Mouse (Mus musculus) monocyte, adult 5-6 weeks (primary cell): ENCODE results near the gene Dlk2. TPM values are rescaled to one million over a fixed set of nuclear protein-coding genes. Genes with fewer than 3 reads are reported as not detected.

Experiments used
- ATAC-seq: fragments of 153-309, 156-312 bp; replicated peaks from 2 replicates; pipeline ENCODE4 v1.8.0; 2017; ENCODE audit warnings: mild to moderate bottlenecking; ENCODE audit not compliant: low TSS enrichment, insufficient number of reproducible peaks, severe bottlenecking, poor library complexity, low FRiP score
- total RNA-seq: library from RNA; stranded (forward); fragments of 200-1000, 200-491, 200-594 nt; gene quantifications from 3 replicates; pipeline ENCODE4 v1.2.3, GENCODE M21; 2017

Dlk2 gene
- total RNA-seq, 1 experiment from 2014 or later = not detected

DNA sequence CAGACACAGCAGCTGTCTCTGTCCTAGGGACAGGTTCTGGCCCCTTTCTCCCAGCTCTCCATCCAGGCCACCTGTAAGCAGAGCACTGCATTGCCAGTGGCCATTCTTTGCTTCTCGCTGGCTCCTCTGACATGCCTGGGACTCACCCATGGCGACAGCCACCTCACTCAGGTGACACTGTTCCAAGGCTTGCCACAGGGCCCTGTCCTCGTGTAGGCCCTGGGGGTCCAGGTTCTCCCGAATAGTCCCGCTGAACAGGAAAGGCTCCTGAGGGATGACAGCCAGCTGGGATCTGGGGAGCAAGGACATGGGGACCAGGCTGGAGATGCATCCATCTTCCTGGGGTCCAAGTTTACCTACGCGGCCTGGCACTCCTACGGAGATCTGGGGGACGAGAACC, 7.0 kb downstream of the Dlk2 start:
- no peak for ATAC-seq

DNA sequence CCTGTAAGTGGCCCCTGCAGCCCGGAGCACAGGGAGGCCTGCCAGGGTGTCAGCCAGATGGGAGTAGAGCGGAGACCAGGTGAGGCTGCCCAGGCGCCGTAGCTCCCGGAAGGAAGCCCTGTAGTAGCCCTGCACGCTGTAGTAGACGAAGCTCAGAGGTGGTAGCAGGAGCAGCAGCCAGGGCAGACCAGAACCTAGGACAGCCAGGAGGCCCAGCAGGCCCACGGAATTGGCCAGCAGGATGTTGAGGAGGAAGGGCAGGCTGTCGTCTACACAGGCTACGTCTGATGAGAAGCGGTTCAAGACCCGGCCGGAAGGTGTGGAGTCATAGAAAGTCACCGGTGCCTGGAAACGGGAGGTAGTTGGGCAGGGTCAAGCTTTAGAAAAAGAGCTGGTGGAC, 9.7 kb downstream of the Dlk2 start:
- ATAC-seq = no peak

GRCm38 (mm10) chr17:46309835-46310234, 12.6 kb downstream of the Dlk2 start:
- no peak for ATAC-seq

- no peak for ATAC-seq
Observed at GRCm38 (mm10) chr17:46310515-46310914, 13.3 kb downstream of the Dlk2 start.

- no peak for ATAC-seq
Observed at GRCm38 (mm10) chr17:46313135-46313715, 16.0 kb downstream of the Dlk2 start.

- ATAC-seq = no peak
Observed at GRCm38 (mm10) chr17:46315813-46316212, 18.6 kb downstream of the Dlk2 start.

GRCm38 (mm10) chr17:46320492-46320891, 23.3 kb downstream of the Dlk2 start:
- ATAC-seq = no peak

DNA sequence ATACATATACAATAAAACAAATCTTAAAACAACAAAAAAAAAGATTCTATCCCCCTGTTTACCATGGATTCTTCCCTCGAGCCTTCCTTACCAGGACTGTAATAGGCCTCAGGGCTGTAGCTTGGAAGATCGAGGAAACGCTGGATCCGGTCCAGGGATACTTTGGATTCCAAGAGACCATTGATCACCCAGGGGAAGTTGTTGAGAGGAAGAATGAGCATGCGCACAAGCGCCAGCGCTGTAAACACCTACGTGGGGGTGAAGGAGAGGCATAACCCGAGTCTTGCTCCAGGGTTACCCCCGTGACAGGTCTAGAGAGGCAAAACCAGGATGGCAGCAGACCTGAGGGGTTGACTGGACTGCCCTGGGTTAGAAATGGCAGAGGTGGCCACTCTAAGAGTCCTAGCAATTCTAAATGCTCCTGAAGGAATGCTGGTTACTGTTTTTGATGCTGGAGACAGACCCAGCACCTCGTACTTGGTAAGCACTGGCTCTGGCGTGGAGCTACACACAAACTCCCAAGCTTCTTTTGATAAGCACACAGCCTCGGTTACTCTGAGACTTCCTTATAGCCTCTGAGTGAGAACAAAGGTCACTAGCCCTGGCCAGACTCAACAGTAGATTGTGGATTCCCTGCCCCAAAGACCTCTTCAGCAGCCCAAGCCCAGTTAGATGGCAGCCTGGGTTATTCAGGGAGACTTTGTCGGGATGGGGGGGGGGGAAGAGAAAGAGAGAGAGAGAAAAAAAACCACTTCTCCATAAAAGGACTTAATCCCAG, 25.0 kb downstream of the Dlk2 start:
- no peak for ATAC-seq

DNA sequence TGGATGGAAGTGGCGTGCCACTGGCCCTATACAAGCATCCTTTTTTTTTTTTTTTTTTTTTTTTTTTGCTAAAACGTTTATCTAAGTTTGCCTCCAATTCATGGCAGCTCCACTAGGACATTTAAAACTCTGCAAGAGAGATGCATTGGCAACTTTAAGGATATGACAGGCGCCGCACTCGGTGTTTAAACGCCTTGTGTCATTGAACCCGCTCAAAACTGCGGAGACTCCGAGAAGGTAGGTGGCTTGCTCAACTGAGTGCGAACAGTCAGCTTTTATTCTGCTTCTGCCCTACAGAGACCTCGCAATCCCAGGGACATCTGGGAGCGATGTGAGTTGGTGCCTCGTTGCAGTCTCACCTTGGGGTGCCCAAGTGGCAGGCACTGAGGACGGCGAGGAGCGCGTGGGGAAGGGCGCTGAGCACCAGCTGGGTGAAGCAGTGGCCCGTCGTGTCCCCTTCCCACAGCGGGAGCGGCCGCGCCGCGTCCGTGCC, 30.2 kb downstream of the Dlk2 start:
- no peak for ATAC-seq

- peak; percentile 97 for ATAC-seq
Observed at GRCm38 (mm10) chr17:46327906-46328534, 30.8 kb downstream of the Dlk2 start, which contains the start of gene Abcc10. Gene Abcc10, minus strand, starts transcription at chr17:46328352.

DNA sequence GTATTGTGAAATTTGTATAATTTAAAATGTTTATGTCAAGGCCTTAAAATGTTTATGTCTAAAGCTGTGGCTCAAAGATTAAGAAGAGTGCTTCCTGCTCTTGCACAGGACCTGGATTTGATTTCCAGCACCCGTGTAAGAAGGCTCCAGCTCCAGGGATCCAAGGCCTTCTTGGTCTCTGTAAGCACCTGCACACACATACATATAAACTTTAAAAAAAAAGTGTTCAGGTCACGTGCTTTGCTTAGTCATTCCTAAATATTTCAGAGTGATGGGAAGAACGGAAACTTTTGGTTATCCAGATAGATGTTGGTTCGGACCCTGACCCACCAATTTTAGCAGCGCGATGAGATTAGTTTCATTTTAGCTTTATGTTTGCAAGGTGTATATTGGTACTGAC, 31.5 kb downstream of the Dlk2 start:
- ATAC-seq = no peak

DNA sequence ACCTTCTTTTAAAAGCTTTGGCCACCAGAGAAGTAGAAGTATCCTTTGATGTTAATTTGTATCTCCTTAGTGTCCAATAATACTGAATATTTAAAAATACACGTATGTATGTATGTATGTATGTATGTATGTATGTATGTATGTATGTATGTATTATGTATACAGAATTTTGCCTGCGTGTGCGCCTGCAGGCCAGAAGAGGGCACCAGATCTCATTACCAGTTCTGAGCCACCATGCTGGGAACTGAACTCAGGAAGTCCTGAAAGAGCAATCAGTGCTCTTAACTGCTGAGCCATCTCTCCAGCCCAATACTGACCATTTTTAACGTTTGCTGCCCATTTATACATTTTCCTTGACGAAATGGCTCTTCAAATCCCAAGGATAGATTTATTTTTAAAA, 39.3 kb downstream of the Dlk2 start:
- ATAC-seq = no peak

DNA sequence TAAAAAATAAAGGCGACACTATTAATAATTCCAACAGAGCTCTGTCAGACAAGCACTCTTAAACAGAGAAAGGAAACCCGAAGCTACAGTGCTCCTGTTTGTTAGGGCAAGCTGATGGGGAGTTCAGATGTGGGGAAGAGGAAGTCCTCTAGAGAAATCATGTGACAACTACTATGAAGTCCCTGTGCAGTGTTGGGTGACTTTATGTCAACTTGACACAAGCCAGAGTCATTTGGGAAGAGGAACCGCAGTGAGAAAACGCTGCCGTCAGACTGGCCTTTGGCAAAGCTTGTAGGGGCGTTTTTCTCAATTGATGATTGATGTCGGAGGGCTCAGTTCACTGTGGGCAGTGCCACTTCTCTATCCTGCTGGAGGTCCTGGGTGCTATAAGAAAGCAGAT, 44.0 kb downstream of the Dlk2 start:
- peak; percentile 59 for ATAC-seq

- no peak for ATAC-seq
Observed at GRCm38 (mm10) chr17:46351026-46351700, 53.9 kb downstream of the Dlk2 start.

Other genes with a start within 250 kb of the Dlk2 start
- gene Mrps18a, start 186.4 kb upstream of the Dlk2 start, total RNA-seq = 32.5 to 38.0 TPM (median 35.9 TPM) in 3 replicates
- 1.5 TPM in 1 of 3 replicates, not detected in the others for gene Rsph9, start 153.2 kb upstream of the Dlk2 start, total RNA-seq
- gene Mad2l1bp, start 143.9 kb upstream of the Dlk2 start, total RNA-seq = 4.2 to 10.8 TPM (median 6.1 TPM) in 3 replicates
- 84.1 to 127 TPM (median 93.1 TPM) in 3 replicates for gene Gtpbp2, start 136.4 kb upstream of the Dlk2 start, total RNA-seq
- 7.5 to 15.6 TPM (median 7.7 TPM) in 3 replicates for gene Polh, start 94.8 kb upstream of the Dlk2 start, total RNA-seq
- gene Xpo5, start 94.6 kb upstream of the Dlk2 start, total RNA-seq = 20.3 to 29.2 TPM (median 21.2 TPM) in 3 replicates
- gene Polr1c, start 49.4 kb upstream of the Dlk2 start, total RNA-seq = 37.2 to 47.6 TPM (median 42.7 TPM) in 3 replicates
- gene Yipf3, start 49.3 kb upstream of the Dlk2 start, total RNA-seq = 57.8 to 85.4 TPM (median 76.1 TPM) in 3 replicates
- 0.58 TPM in 1 of 3 replicates, not detected in the others for gene Lrrc73, start 43.9 kb upstream of the Dlk2 start, total RNA-seq
- gene Tjap1, start 14.4 kb upstream of the Dlk2 start, total RNA-seq = 14.6 to 18.0 TPM (median 18.0 TPM) in 3 replicates
- 2.8 to 3.4 TPM (median 3.0 TPM) in 3 replicates for gene Abcc10, start 30.9 kb downstream of the Dlk2 start, total RNA-seq
- 23.5 to 54.0 TPM (median 33.9 TPM) in 3 replicates for gene Zfp318, start 86.3 kb downstream of the Dlk2 start, total RNA-seq
- gene Crip3, start 131.5 kb downstream of the Dlk2 start, total RNA-seq = not detected in 3 replicates
- not detected in 3 replicates for gene Slc22a7, start 141.0 kb downstream of the Dlk2 start, total RNA-seq
- gene Ttbk1, start 190.3 kb downstream of the Dlk2 start, total RNA-seq = under 0.01 to 0.58 TPM (median 0.48 TPM) in 3 replicates
- not detected in 3 replicates for gene Dnph1, start 199.3 kb downstream of the Dlk2 start, total RNA-seq
- gene Cul9, start 249.0 kb downstream of the Dlk2 start, total RNA-seq = 4.4 to 7.6 TPM (median 4.9 TPM) in 3 replicates